Mouse (Mus musculus) forebrain, embryonic 16.5 days (tissue): ENCODE results near the gene Rragd. TPM values are rescaled to one million over a fixed set of nuclear protein-coding genes. Genes with fewer than 3 reads are reported as not detected.

ENCODE experiments used
- ATAC-seq: fragments of 200-750 bp; cut with Nextera tagmentation; 2 replicates; pipeline ENCODE4 v1.8.0; 2017; ENCODE audit warnings: mild to moderate bottlenecking, moderate library complexity
- H3K27ac ChIP-seq: fragments of 300-500 bp; sonication (generic); 2 replicates; pipeline ENCODE4 v1.5.1; 2014; ENCODE audit warnings: low read length, control low read depth
- H3K27me3 ChIP-seq: fragments of 300-500 bp; sonication (generic); replicated peaks from 2 replicates; pipeline ENCODE4 v1.6.1; 2014; ENCODE audit warnings: low read length; ENCODE audit not compliant: control insufficient read depth, insufficient read depth
- H3K36me3 ChIP-seq: fragments of 300-500 bp; sonication (generic); 2 replicates; pipeline ENCODE4 v1.6.1; 2014; ENCODE audit not compliant: control insufficient read depth, insufficient read depth
- H3K4me1 ChIP-seq: fragments of 300-500 bp; sonication (generic); replicated peaks from 2 replicates; pipeline ENCODE4 v1.6.1; 2014; ENCODE audit warnings: low read length; ENCODE audit not compliant: control insufficient read depth, insufficient read depth
- H3K4me2 ChIP-seq: fragments of 300-500 bp; sonication (generic); 2 replicates; pipeline ENCODE4 v1.6.1; 2014; ENCODE audit warnings: mild to moderate bottlenecking, low read length, control low read depth
- H3K4me3 ChIP-seq: fragments of 300-500 bp; sonication (generic); replicated peaks from 2 replicates; pipeline ENCODE4 v1.5.1; 2014; ENCODE audit warnings: mild to moderate bottlenecking, low read length, control low read depth
- H3K9ac ChIP-seq: fragments of 300-500 bp; sonication (generic); replicated peaks from 2 replicates; pipeline ENCODE4 v1.6.1; 2014; ENCODE audit warnings: low read depth, low read length, control low read depth
- H3K9me3 ChIP-seq: fragments of 300-500 bp; sonication (generic); 2 replicates; pipeline ENCODE4 v1.6.1; 2016; ENCODE audit warnings: low read length; ENCODE audit not compliant: control insufficient read depth
- WGBS: fragments of 180-500 bp; shearing (Covaris S2); extraction: QIAGEN DNeasy Blood & Tissue Kit; methylation state at CpG from one replicate; pipeline ENCODE4 v1.1.7; 2014; 5-methylcytosine and 5-hydroxymethylcytosine counted together
- polyA plus RNA-seq: library from polyadenylated mRNA; unstranded; fragments of >200 nt; fragmentation: Nextera tagmentation; extraction: Ambion mirVana; gene quantifications from 2 replicates; pipeline ENCODE4 v1.2.1, GENCODE M21; 2015

Gene Rragd
- polyA plus RNA-seq = 22.1 and 23.6 TPM in 2 replicates

DNA sequence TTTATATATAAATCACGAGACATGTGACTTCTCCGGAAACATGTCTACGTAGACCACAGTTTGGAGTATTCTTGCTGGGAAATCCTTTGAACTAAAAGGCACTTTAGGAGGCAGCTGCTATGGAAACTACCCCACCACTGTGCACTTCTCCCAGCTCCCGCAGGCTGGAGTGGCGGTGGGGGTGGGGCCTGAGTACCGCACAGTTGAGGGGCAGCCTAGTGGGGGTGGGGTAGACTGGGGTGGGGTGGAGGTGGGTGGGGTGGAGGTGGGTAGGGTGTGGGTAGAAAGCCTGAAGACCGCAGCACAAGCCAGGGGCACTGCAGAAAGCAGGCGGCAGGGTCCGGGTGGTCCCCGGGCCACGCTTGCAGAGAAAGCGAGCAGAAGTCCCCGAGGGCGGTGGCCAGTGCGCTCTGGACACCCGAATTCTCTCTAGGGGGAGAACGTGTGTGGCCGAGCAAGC, at the start of gene Rragd:
Gene Rragd (plus strand): TSS at position 322 of the 460 bp plus-strand sequence.
- Histone ChIP-seq H3K9me3 (no peaks in the 10 kb centered on the region), H3K4me1 (peaks cover 30% of the 10 kb centered on the region), H3K4me2 (peak within 1 kb of the TSS; percentile 91), H3K4me3 (peak within 1 kb of the TSS; percentile 69), H3K27me3 (0 out of 2 replicates have a peak, but pooled peaks cover 3% of the 10 kb centered on the region), H3K27ac (peak within 1 kb of the TSS; percentile 61), H3K9ac (peak within 1 kb of the TSS; percentile 94), H3K36me3 (no peaks in the 10 kb centered on the region)
- peak; percentile 81 for ATAC-seq
- under 1% methylated on average over 16 of the region's 18 CpGs for WGBS

DNA sequence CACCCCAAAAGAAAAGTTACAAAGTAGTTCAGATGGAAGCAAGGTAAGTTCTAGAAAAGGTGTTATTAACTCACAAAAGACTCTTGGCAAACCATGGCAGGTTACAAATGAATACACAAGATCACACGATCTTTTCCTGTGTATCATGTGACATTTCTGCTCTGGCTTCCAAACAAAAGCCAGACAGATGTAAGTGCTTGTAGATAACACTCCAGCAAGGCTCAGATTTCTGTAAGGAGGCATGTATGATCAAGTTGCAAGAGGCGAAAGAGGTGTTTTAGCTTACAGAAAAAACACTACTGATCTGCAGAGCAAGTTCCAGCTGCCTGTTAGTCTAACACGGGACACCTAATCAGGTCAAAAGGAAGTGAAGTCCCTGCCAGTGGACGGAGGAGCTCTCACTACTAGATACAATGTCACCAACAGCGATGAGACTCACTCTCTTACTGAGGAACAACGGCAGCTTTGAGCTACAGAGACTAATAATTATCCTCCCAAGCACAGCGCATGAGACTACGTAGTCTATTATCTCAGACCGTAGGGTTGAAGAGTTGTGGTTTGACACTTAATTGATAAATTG, 46.0 kb upstream of the Rragd start:
- Histone ChIP-seq H3K4me3 (no peak overlapping the region), H3K27me3 (no peaks in the 10 kb centered on the region), H3K9me3 (no peaks in the 10 kb centered on the region), H3K4me2 (no peak overlapping the region), H3K27ac (no peak overlapping the region), H3K4me1 (peaks cover 15% of the 10 kb centered on the region), H3K9ac (no peak overlapping the region), H3K36me3 (no peaks in the 10 kb centered on the region)
- 58% methylated on average over 9 of the region's 9 CpGs for WGBS
- no peak for ATAC-seq

DNA sequence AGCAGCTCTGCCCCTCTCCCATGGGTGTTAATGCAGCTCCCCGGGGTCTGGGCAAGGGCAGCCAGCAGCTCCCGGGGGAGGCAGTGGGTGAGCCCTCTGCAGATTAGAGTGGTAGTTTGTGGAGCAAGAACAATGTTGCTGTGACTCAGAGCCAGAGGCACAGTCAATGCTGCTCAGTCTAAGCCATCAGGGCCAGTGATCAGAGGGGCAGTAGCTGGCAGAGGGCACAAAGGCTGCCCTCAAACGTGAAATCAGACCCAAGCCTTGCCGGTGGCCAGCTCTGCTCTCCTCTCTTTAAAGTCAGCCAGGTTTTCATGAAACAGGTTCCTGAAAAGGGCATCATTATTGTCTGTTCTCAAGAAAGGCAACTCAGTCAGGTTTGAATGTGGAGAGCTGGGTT, 43.3 kb upstream of the Rragd start:
- peak overlapping the region; percentile 71 for H3K27ac ChIP-seq
- WGBS = 7% methylated on average over 4 of the region's 4 CpGs

DNA sequence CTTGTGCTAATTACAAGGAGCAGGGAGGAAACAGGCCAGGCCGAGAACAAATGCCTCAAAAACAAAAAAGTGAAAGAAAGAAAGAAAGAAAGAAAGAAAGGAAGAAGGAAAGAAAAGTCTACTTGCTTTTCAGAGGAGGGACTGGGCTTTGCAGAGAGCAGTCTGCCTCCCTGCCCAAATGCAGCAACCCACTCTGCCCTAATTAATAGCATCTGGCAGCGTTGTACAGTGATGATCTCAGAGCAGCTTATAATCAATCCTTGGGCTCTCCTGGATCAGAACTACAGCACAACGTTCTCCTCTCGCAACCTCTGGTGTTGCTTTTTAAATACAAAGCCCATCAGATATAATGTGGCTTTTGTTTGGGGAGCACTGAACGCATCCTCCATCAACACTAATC, 42.9 kb upstream of the Rragd start:
- Histone ChIP-seq H3K4me3 (no peak overlapping the region), H3K36me3 (no peaks in the 10 kb centered on the region), H3K4me2 (no peak overlapping the region), H3K9ac (no peak overlapping the region; the same call in 1 of the 2 replicates), H3K9me3 (no peaks in the 10 kb centered on the region), H3K27me3 (no peaks in the 10 kb centered on the region), H3K27ac (peak overlapping the region; percentile 71), H3K4me1 (peaks cover 15% of the 10 kb centered on the region)
- ATAC-seq = peak; percentile 84
- WGBS = 8% methylated on average over 5 of the region's 5 CpGs

More for the DNA sequence above, 43.3 kb upstream of the Rragd start:
- Histone ChIP-seq H3K27me3 (no peaks in the 10 kb centered on the region), H3K4me2 (no peak overlapping the region), H3K36me3 (no peaks in the 10 kb centered on the region), H3K4me1 (peaks cover 15% of the 10 kb centered on the region), H3K4me3 (no peak overlapping the region), H3K9ac (no peak overlapping the region; the same call in 1 of the 2 replicates), H3K9me3 (no peaks in the 10 kb centered on the region)
- peak; percentile 89 for ATAC-seq

DNA sequence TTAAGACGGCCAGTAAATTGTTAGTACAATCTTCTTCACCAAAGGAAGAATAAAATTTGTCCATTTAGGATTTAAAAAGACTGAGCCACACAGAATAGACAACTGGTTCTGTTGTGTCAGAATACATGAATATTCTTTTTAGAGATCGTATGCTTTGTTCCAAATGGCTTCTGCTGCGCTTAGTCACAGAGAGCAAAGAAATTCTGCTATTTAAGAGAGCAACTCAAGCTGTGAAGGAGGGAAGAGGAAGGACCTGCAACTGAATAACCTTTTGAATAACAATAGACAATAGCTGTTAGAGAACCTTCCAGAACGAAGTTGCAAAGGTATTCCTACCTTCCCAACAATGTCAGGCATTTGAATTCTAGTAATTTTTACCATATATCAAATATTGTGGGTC, 41.9 kb upstream of the Rragd start:
- no peaks in the 10 kb centered on the region for H3K9me3 ChIP-seq
- H3K36me3 ChIP-seq = no peaks in the 10 kb centered on the region
- no peak overlapping the region for H3K4me2 ChIP-seq
- no peak overlapping the region for H3K27ac ChIP-seq
- H3K4me1 ChIP-seq = peaks cover 15% of the 10 kb centered on the region
- H3K4me3 ChIP-seq = no peak overlapping the region
- H3K27me3 ChIP-seq = no peaks in the 10 kb centered on the region
- no peak for ATAC-seq
- no peak overlapping the region for H3K9ac ChIP-seq
- 53% methylated on average over 4 of the region's 4 CpGs for WGBS

DNA sequence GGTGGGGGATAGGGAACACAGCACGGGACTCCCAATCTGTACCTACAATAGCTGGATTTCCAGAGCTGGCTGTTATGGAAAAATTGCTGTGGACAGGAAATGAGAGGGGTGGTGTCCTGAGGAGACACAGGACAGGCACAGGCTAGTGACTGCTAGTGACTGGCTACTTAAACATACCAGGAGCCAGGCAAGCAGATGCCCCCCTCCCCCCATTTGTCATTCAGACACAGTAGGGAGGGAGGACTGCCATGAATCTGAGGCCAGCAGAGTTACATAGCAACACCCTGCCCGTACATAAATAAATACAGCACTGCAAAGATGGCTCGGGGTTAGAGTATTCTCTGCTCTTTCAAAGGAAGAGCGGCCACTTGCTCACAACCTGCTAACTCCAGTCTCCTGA, 35.2 kb upstream of the Rragd start:
- no peak for ATAC-seq
- Histone ChIP-seq H3K9me3 (no peaks in the 10 kb centered on the region), H3K9ac (0 out of 2 replicates have a peak overlapping the region, but pooled peaks have one; percentile 8), H3K4me3 (no peak overlapping the region), H3K27me3 (peaks cover 1% of the 10 kb centered on the region; the same call in 1 of the 2 replicates), H3K4me2 (no peak overlapping the region), H3K27ac (no peak overlapping the region; the same call in 1 of the 2 replicates), H3K36me3 (no peaks in the 10 kb centered on the region), H3K4me1 (peaks cover 20% of the 10 kb centered on the region)
- 38% methylated on average over 4 of the region's 4 CpGs for WGBS

DNA sequence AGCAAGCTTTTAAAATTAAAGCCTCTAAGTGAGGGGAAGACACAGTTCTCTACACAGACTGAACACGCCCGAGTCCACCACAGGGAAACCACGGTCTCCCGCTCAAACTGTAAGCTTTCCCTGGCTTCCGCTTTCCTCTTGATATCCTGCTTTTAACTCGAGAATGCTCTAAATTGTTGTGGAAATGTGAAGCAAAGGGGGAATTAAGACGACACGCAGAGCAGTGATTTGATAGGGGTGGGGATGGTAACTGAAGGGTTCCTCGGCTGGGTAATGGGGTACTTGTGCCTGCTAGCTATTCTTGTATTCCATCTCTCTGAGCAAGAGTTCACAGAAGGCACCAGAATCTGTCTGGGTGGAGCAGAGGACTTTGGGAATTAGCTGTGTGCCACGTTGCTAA, 34.1 kb upstream of the Rragd start:
- no peak overlapping the region for H3K27ac ChIP-seq
- peaks cover 20% of the 10 kb centered on the region for H3K4me1 ChIP-seq
- H3K27me3 ChIP-seq = peaks cover 4% of the 10 kb centered on the region; the same call in 1 of the 2 replicates
- H3K4me2 ChIP-seq = peak overlapping the region; percentile 28
- no peak for ATAC-seq
- no peaks in the 10 kb centered on the region for H3K36me3 ChIP-seq
- 0 out of 2 replicates have a peak overlapping the region, but pooled peaks have one; percentile 2 for H3K4me3 ChIP-seq
- H3K9ac ChIP-seq = peak overlapping the region; percentile 4; the same call in 1 of the 2 replicates
- 35% methylated on average over 10 of the region's 10 CpGs for WGBS
- H3K9me3 ChIP-seq = no peaks in the 10 kb centered on the region

DNA sequence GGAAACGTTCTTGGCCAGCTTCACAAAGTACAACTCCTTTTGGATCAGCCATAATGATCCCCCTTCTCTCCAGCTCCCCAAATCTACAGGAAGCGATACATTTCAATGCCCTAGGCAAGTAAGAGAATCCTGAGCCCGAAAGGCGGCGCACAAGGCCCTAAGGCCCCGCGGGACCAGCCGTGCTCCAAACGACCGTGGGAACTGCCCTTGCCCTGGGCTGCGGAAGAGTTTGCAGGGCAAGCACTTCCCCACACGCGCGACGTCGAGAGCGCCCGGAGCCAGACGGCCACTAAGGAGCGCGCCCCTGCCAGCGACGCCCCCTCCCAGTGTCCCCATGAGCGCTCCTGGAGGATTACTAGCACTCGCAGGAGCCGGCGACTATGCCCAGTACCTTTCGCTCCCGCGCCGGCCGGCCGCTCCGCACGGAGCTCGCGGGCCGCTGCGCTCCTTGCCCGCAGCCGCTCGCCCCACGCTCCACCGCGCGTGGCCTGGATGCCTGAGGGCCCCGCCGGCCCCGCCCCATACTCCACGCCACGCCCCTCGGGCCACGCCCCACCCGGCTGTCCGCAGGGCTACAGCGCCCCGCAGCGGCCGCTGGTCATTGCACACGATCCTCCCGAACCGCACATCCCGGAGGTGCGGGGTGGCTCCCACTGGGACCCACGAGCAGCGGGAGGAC, 32.3 kb upstream of the Rragd start, which contains the start of gene Ankrd6:
Gene Ankrd6 (minus strand): TSS at position 486 of the 679 bp plus-strand sequence.
- Histone ChIP-seq H3K27ac (no peak within 1 kb of the TSS), H3K4me2 (peak within 1 kb of the TSS; percentile 95), H3K9ac (peak within 1 kb of the TSS; percentile 78), H3K36me3 (no peaks in the 10 kb centered on the region), H3K27me3 (peaks cover 4% of the 10 kb centered on the region; the same call in 1 of the 2 replicates), H3K4me3 (peak within 1 kb of the TSS; percentile 87), H3K4me1 (peaks cover 20% of the 10 kb centered on the region), H3K9me3 (no peaks in the 10 kb centered on the region)
- ATAC-seq = peak; percentile 93
- WGBS = under 1% methylated on average over 60 of the region's 66 CpGs
